Mouse (Mus musculus): ENCODE results near the gene Pla2g6.

Pla2g6 gene

DNA sequence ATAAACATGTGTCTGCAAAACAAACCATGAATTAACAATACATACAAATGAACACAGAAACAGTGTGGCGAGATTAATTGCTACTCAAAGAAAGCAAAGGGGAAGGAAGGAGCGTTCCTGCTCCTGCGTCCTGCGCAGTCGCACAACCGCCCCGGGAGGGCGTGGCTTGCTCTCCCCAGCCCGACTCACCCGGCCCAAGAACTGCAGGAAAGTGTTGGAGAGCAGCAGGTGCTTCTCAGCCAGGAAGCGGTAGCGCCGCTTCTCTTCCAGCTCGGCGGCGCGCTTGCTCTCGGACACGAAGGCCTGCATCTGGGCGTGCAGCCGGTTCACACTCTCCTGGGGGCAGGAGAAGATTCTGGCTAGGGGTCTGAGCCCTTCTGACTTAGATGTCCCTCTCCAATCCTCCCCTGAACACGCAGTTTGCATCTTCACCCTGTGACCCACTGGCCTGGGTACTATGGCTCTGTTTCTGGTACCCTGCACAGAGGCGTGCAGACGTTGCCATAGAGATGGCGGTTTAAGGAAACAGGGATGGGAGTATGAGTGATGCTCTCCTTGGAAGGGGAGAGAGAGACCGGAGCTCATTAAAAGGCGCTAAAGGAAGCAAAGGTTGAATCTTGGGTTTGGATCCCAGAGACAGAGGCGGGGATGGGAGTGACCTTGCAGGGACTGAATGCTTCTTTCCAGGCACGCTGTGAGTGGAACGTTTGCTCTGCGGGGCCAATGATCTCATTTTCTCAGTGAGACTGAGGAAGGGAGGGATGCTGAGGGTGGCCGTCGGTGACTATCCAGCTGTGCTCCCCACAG, 57.7 kb downstream of the Pla2g6 start:
- peak; percentile 41 to 48 for DNase-seq

GRCm38 (mm10) chr15:79268521-79268920, 59.7 kb downstream of the Pla2g6 start:
- no peak for DNase-seq

DNA sequence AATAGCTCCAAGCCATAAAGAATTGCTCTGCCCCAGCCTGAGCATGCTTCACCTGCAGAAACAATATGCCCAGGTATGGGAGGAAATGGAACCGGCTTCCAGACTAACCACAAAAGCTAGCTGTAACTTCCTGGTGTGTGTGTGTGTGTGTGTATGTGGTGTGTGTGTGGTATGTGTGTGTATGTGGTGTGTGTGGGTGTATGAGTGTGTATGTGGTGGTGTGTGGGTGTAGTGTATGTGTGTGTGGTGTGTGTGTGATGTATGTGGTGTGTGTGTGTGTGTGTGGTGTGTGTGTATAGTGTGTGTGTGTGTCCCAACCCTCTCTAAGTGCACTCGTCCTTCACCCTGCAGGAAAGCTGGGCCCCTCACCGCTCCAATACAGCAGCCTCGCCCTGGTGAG, 62.8 kb downstream of the Pla2g6 start:
- DNase-seq: no peak

- no peak for DNase-seq
Measured at GRCm38 (mm10) chr15:79263726-79264125, 64.5 kb downstream of the Pla2g6 start.

DNA sequence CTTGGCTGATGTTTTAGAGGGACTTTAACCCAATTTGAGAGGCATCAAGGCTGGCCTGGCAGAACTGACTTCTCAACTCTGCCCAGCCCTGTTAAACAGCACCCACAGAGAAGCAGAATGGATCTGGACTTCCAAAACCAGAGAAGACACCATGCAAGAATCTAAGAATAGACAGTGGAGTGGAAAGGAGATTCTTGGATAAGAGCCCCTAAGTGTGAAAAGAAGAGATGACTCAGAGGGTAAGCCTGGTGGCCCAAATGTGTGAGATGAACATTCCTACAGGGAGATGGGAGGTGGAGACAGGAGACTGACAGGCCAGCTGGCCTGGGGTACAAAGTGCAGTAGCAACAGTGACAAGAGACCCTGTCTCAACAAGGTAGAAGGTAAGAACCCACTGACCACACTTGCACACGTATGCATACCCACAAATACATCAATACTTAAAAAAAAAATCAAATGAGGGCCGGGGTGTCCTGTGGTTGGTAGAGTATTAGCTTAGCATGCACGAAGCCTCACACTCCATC, 65.3 kb downstream of the Pla2g6 start:
- no peak for DNase-seq

GRCm38 (mm10) chr15:79262375-79262774, 65.8 kb downstream of the Pla2g6 start:
- no peak for DNase-seq

- no peak for DNase-seq
Measured at GRCm38 (mm10) chr15:79261757-79262156, 66.4 kb downstream of the Pla2g6 start.

DNA sequence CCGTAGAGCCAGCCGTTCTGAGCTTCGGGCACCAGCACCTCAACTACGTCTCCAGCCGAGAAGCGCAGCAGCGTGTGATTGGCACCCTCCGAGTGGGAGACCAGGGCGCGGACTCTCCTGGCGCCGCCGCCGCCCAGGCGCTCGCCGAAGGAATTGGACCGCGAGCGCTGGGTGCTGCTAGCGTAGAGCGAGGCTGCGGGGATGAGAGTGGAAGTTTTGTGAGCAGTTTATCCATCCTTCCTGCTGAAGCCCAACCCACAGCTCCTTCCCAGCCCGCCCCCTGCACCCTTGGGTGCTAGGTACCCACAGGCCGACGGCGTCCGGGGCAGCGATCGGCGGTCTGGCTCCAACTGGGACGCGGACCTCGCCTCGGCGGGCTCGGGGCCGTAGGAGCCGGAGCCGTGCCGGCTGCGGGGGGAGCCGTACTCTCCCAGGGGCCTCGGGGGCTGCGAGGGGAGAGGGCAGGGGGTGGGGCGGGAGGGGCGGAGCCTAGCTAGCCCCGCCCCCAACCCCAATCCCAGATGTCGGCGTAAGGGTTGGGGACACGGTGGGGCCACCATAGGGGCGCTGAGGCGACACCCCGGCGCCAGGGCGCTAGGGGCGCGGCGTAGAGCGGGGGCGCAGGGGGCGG, 67.0 kb downstream of the Pla2g6 start:
- DNase-seq: peak in 1 of 2 experiments; percentile 47

DNA sequence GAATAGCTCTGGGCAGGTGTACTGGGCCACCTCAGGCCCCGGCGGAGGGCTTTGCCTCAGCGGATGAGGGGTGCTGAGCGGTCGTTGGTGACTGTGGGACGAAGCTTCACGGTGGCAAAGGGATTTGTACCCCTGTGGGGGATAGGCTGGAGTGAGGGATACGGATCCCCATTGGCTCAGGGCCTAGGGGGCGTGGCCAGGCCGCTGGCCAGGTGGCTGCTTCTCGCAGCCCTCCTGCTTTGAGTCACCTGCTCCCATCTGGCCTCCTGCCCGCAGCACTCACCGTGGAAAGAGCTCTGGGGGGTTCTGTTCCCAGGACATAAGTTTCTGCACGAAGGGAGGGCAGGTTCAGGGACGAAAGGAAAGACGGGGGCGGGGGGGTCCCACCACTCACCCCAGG, 69.7 kb downstream of the Pla2g6 start:
- DNase-seq: peak; percentile 84 to 86

DNA sequence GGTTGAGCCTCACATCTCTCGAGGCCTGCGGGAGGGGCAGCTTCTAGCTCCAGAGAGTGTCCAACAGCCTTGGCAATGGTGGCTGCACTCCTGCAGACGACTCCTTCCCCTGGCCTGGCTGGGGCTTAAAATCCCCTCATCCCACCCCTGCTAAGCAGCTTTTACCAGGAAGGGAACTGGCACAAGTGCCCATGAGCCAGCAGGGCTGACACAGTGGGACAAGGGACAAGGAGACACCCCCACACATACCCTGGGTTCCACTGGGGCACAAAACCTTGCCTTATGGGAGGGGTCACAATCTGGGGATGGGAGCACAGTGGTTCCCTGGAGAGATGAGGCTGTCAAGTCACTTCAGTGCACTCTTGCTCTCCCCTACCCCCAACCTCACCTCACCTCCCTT, 73.5 kb downstream of the Pla2g6 start, which contains the start of gene Slc16a8:
Slc16a8 (minus strand) TSS at position 101 of the 400 bp plus-strand sequence.
- no peak for DNase-seq

- DNase-seq: no peak
Measured at GRCm38 (mm10) chr15:79252580-79252979, 75.6 kb downstream of the Pla2g6 start.

DNA sequence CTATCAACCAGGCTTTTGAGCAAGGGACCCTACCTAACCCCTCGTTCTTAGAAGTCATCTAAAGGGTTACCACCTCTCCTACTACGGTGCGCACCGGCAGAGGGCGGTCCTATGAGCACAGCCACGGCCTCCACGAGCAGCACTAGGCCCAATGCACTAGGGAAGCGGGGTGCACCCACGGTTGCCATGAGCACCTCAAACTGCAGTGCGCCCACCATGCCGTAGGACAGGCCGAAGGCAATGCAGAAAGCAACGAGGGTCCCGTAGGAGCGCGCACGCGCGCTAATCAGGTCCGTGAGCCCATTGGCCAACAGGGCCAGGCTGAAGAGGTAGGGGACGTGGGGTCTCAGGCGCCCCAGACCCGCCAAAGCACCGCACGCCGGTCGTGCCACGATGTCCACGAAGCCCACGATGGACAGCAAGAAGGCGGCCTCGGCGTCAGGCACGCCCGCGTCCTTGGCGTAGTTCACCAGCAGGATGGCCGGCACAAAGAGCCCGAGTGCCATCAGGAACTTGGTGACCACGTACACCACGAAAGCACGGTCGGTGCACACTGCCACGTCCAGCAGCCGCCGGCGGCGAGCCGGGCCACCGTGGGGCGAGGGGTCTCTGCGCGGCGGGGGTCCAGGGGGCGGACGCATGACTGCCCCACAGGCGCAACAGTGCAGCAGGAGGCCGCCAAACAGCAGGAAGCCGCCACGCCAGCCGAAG, 76.3 kb downstream of the Pla2g6 start:
- no peak for DNase-seq

DNA sequence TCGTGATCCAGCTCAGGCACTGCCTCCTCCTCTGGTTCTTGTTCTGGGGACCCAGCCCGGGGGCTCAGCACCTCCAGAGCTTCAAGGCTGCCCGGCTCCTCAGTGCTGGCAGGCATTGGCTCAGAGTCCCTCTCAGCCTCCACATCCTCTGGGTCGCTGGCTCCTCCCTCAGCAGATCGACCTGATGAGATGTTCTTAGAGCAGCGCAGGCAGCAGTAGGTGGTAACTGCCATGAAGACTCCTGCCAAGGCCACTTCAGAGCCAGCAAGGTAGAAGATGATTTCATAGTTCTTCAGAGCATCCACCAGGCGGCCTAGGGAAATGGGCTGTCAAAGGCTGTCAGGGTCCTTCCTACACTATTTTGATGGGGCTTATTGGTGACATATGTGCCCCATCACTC, 77.0 kb downstream of the Pla2g6 start:
- DNase-seq: no peak

- no peak for DNase-seq
Measured at GRCm38 (mm10) chr15:79250236-79250635, 78.0 kb downstream of the Pla2g6 start.

GRCm38 (mm10) chr15:79245321-79245720, 82.9 kb downstream of the Pla2g6 start:
- DNase-seq: no peak

- peak; percentile 37 to 68 for DNase-seq
Measured at GRCm38 (mm10) chr15:79244071-79244893, 83.9 kb downstream of the Pla2g6 start.

- DNase-seq: peak; percentile 94 to 96
Measured at GRCm38 (mm10) chr15:79243234-79244042, 84.8 kb downstream of the Pla2g6 start.

DNA sequence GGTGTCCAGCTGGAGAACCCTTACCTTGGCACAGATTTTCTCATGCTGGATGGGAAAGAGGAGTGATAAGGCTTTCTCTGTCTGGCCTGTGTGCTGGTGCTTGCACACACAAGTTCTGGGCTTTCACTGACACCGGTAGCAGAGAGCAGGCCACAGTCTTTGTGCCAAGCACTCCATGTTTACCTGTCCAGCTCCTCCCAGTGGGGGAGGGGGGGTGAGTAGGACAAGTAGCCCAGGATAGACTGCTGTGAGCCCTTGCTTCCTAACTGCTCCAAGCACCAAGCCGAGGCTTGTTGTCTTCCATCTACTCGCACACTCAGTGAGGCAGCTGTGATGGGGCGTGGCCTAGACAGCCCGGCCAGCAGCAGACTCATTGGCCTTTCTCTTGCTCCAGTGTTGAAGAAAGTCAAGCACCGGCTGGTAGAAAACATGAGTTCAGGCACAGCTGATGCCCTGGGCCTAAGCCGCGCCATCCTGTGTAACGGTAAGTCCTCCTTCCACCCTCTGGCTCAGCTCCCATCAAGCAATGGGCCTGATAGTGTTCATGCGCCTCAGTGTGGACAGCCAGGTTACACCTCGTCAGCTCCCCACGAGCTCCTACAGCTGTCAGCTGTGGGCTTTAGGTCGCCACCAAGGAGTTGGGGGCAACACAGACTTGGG, 85.5 kb downstream of the Pla2g6 start:
- DNase-seq: no peak

- DNase-seq: no peak
Measured at GRCm38 (mm10) chr15:79238036-79238435, 90.2 kb downstream of the Pla2g6 start.
